Mouse (Mus musculus) forebrain, embryonic 13.5 days (tissue): ENCODE results near the gene Macrod1. TPM values are rescaled to one million over a fixed set of nuclear protein-coding genes. Genes with fewer than 3 reads are reported as not detected.
A peak's percentile ranks its signal among the peaks of the same experiment; 100 is the strongest.

Experiments used
- ATAC-seq: fragments of 200-750 bp; cut with Nextera tagmentation; 2 replicates; pipeline ENCODE4 v1.8.0; 2017
- H3K27ac ChIP-seq: fragments of 300-500 bp; sonication (generic); 2 replicates; pipeline ENCODE4 v1.5.1; 2015; ENCODE audit warnings: inconsistent platforms, mild to moderate bottlenecking, moderate library complexity
- H3K27me3 ChIP-seq: fragments of 300-500 bp; sonication (generic); 2 replicates; pipeline ENCODE4 v1.6.1; 2015; ENCODE audit warnings: mild to moderate bottlenecking, inconsistent platforms
- H3K36me3 ChIP-seq: fragments of 300-500 bp; sonication (generic); 2 replicates; pipeline ENCODE4 v1.6.1; 2015; ENCODE audit warnings: mild to moderate bottlenecking, inconsistent platforms; ENCODE audit not compliant: poor library complexity, severe bottlenecking
- H3K4me1 ChIP-seq: fragments of 300-500 bp; sonication (generic); 2 replicates; pipeline ENCODE4 v1.6.1; 2015; ENCODE audit warnings: inconsistent platforms
- H3K4me2 ChIP-seq: fragments of 300-500 bp; sonication (generic); 2 replicates; pipeline ENCODE4 v1.6.1; 2015; ENCODE audit warnings: inconsistent platforms, mild to moderate bottlenecking, moderate library complexity
- H3K4me3 ChIP-seq: fragments of 300-500 bp; sonication (generic); 2 replicates; pipeline ENCODE4 v1.5.1; 2015; ENCODE audit warnings: mild to moderate bottlenecking, inconsistent platforms
- H3K9ac ChIP-seq: fragments of 300-500 bp; sonication (generic); 2 replicates; pipeline ENCODE4 v1.6.1; 2015; ENCODE audit warnings: mild to moderate bottlenecking, inconsistent platforms
- H3K9me3 ChIP-seq: fragments of 300-500 bp; sonication (generic); replicated peaks from 2 replicates; pipeline ENCODE4 v1.6.1; 2016; ENCODE audit warnings: inconsistent platforms
- WGBS: fragments of 180-500 bp; shearing (Covaris S2); methylation state at CpG from one replicate; pipeline ENCODE4 v1.1.7; 2015; 5-methylcytosine and 5-hydroxymethylcytosine counted together
- polyA plus RNA-seq: library from polyadenylated mRNA; unstranded; fragments of >200 nt; fragmentation: Nextera tagmentation; extraction: Ambion mirVana; gene quantifications from 2 replicates; pipeline ENCODE4 v1.2.1, GENCODE M21; 2015

Gene Macrod1
- polyA plus RNA-seq, 1 experiment from 2014 or later: 4.4 TPM

GRCm38 (mm10) chr19:7122277-7122676, 65.7 kb downstream of the Macrod1 start:
- WGBS: 49% methylated on average over 4 of the region's 4 CpGs
- H3K9ac ChIP-seq: peak overlapping the region; percentile 56
- H3K27ac ChIP-seq: peak overlapping the region; percentile 70

GRCm38 (mm10) chr19:7122698-7123306, 66.2 kb downstream of the Macrod1 start:
- H3K9ac ChIP-seq: peak overlapping the region; percentile 56
- peak; percentile 44 for ATAC-seq
- H3K27me3 ChIP-seq: 0 out of 2 replicates have a peak, but pooled peaks cover 7% of the 10 kb centered on the region

More at GRCm38 (mm10) chr19:7122277-7122676, 65.7 kb downstream of the Macrod1 start:
- no peak overlapping the region for H3K4me3 ChIP-seq
- H3K4me2 ChIP-seq: no peak overlapping the region
- H3K4me1 ChIP-seq: peaks cover 26% of the 10 kb centered on the region
- H3K36me3 ChIP-seq: no peaks in the 10 kb centered on the region
- ATAC-seq: peak; percentile 63
- H3K9me3 ChIP-seq: no peaks in the 10 kb centered on the region
- H3K27me3 ChIP-seq: 0 out of 2 replicates have a peak, but pooled peaks cover 7% of the 10 kb centered on the region

DNA sequence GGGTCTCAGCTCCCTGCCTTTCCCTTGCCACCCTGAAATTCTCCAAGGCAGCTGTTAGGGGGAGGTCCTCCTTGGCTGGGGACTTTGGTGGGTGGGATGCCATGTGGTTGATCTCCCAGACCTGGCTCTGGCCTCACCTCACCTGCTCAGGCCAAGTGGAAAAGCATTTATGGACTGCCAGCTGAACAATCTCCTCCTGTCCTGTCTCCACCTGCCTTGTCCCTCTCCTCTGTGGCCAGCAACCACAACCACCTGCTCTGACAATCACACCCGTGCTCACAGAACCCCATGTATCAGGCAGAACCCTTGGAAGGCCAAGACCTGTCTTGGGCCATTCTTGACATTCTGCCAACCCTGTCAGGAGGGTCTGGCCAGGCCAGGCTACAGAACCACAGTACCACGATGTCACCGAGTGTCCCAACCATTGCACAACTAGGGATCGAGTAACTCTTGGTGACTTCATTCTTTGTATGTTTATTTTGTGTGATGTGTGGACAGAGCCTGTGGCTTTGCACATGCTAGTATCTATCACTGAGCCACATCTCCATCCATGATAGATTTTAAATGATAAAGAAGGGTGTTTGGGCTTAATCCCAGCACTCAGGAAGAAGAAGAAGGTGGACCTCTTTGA, 69.0 kb downstream of the Macrod1 start:
- 89% methylated on average over 4 of the region's 4 CpGs for WGBS
- H3K36me3 ChIP-seq: no peaks in the 10 kb centered on the region
- H3K4me2 ChIP-seq: no peak overlapping the region
- no peak overlapping the region for H3K9ac ChIP-seq
- peaks cover 53% of the 10 kb centered on the region for H3K4me1 ChIP-seq
- ATAC-seq: no peak
- no peaks in the 10 kb centered on the region for H3K9me3 ChIP-seq
- H3K4me3 ChIP-seq: no peak overlapping the region
- H3K27me3 ChIP-seq: 0 out of 2 replicates have a peak, but pooled peaks cover 6% of the 10 kb centered on the region
- H3K27ac ChIP-seq: no peak overlapping the region

More at GRCm38 (mm10) chr19:7122698-7123306, 66.2 kb downstream of the Macrod1 start:
- H3K9me3 ChIP-seq: no peaks in the 10 kb centered on the region
- H3K4me1 ChIP-seq: peaks cover 26% of the 10 kb centered on the region
- H3K4me3 ChIP-seq: no peak overlapping the region
- H3K4me2 ChIP-seq: no peak overlapping the region
- H3K36me3 ChIP-seq: no peaks in the 10 kb centered on the region
- peak overlapping the region; percentile 70 for H3K27ac ChIP-seq
- WGBS: 39% methylated on average over 10 of the region's 10 CpGs

DNA sequence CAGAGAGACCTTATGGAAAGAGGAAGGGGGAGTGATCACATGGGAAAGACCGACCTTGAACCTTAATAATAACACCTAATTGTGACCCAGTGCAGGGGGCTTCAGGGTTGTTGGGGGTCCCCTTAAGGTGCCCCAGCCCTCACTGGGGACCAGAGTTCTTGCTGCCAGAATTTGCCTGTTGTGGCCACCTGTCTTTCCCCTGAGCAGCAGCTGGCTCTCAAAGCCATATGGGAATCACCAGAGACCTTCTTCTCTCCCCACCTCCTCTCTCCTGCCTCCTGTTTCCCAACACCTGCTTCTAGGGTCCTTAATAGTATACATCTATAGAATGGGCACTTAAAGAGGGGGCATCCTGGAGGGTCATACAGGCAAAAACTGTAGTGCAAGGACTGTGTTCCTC, 69.6 kb downstream of the Macrod1 start:
- H3K27me3 ChIP-seq: peaks cover 6% of the 10 kb centered on the region; the same call in 1 of the 2 replicates
- no peak overlapping the region for H3K27ac ChIP-seq
- no peak overlapping the region for H3K4me2 ChIP-seq
- no peaks in the 10 kb centered on the region for H3K9me3 ChIP-seq
- no peaks in the 10 kb centered on the region for H3K36me3 ChIP-seq
- 87% methylated on average over 1 of the region's 1 CpGs for WGBS
- no peak for ATAC-seq
- H3K9ac ChIP-seq: no peak overlapping the region
- peaks cover 53% of the 10 kb centered on the region for H3K4me1 ChIP-seq
- H3K4me3 ChIP-seq: no peak overlapping the region

- Histone ChIP-seq H3K27me3 (peaks cover 6% of the 10 kb centered on the region; the same call in 1 of the 2 replicates), H3K36me3 (no peaks in the 10 kb centered on the region), H3K9me3 (no peaks in the 10 kb centered on the region), H3K4me1 (peaks cover 49% of the 10 kb centered on the region), H3K27ac (no peak overlapping the region), H3K4me3 (no peak overlapping the region), H3K4me2 (no peak overlapping the region), H3K9ac (no peak overlapping the region)
- 74% methylated on average over 2 of the region's 2 CpGs for WGBS
- no peak for ATAC-seq
Observed at GRCm38 (mm10) chr19:7126933-7127332, 70.3 kb downstream of the Macrod1 start.

DNA sequence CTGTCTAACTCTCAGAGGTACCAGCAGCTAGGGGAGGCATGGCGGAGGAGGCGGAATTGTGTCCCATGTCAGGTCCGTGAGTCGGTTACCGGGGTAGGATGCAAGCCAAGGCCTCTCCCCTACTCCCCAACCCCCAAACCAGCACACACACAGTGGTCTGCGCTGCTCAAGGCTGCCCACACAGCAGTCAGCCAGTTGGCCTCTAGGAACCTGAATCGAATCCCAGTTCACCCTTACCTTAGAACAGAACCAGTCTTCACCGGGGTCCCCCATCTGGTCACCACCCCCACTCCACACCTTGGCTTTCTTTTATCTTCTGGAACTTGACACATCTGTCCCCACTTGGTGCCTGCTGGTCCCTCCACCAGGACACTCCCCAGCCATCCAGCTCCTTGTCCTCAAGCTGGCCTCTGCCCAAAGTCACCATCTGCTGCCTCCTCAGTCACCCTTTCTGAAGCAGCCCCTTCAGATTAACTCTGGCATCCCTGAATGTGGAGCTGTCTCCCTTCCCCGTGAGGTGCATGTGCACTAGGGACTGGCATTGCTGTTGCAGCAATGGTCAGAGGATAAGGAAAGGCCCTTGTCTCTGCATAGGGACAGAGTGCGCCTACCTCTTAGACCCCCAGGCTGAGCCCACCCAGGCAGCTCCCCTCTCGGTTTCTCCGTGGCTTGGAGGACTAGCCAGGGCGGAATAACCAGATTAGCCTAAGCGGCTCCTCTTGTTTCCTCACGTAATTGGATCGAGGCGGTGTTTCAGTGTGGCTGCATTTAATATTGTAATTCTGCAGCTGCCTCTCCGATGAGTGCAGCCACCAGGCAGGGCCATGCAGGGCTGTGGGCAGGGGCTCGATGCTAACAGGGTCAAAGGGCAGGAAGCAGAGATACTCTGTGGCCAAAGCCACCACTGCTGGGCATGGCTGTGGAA, 72.2 kb downstream of the Macrod1 start:
- Histone ChIP-seq H3K36me3 (no peaks in the 10 kb centered on the region), H3K9ac (no peak overlapping the region), H3K4me2 (no peak overlapping the region), H3K4me3 (no peak overlapping the region), H3K27me3 (peaks cover 6% of the 10 kb centered on the region; the same call in 1 of the 2 replicates), H3K9me3 (no peaks in the 10 kb centered on the region), H3K4me1 (peaks cover 53% of the 10 kb centered on the region), H3K27ac (peak overlapping the region; percentile 57)
- peak; percentile 20 for ATAC-seq
- 39% methylated on average over 19 of the region's 19 CpGs for WGBS

GRCm38 (mm10) chr19:7130317-7130716, 73.7 kb downstream of the Macrod1 start:
- Histone ChIP-seq H3K9ac (no peak overlapping the region), H3K36me3 (no peaks in the 10 kb centered on the region), H3K4me3 (no peak overlapping the region), H3K9me3 (no peaks in the 10 kb centered on the region), H3K27me3 (peaks cover 6% of the 10 kb centered on the region; the same call in 1 of the 2 replicates), H3K27ac (no peak overlapping the region), H3K4me2 (no peak overlapping the region), H3K4me1 (peaks cover 68% of the 10 kb centered on the region)
- WGBS: 82% methylated on average over 11 of the region's 11 CpGs
- no peak for ATAC-seq

DNA sequence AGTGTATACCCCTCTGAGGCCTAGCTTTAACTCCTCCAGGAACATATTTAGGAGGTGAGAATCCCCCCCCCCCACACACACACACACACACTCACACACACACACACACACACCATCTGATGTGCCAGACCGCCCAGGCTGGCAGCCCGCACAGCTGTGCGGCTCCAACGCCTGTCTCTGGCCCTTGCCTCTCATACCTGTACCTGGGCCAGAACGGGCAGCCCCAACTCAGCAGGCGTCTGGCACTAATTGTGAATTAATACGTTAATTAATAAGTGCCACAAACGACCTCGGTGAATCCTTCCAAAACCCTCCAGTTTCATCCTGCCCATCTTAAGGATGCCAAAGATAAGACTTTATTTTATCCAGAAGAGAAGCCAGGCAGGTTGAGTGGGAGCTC, 76.8 kb downstream of the Macrod1 start:
- 44% methylated on average over 9 of the region's 9 CpGs for WGBS
- Histone ChIP-seq H3K27me3 (peaks cover 11% of the 10 kb centered on the region; the same call in 1 of the 2 replicates), H3K4me1 (peaks cover 86% of the 10 kb centered on the region), H3K4me2 (no peak overlapping the region), H3K27ac (peak overlapping the region; percentile 48), H3K9me3 (no peaks in the 10 kb centered on the region), H3K9ac (no peak overlapping the region), H3K36me3 (no peaks in the 10 kb centered on the region), H3K4me3 (no peak overlapping the region)
- 0 out of 2 replicates have a peak, but pooled peaks have one; percentile 7 for ATAC-seq

- Histone ChIP-seq H3K36me3 (no peaks in the 10 kb centered on the region), H3K4me3 (no peak overlapping the region), H3K9ac (peak overlapping the region; percentile 27; the same call in 1 of the 2 replicates), H3K9me3 (no peaks in the 10 kb centered on the region), H3K27me3 (peaks cover 11% of the 10 kb centered on the region; the same call in 1 of the 2 replicates), H3K4me1 (peaks cover 86% of the 10 kb centered on the region), H3K4me2 (peak overlapping the region; percentile 10), H3K27ac (peak overlapping the region; percentile 81)
- WGBS: 10% methylated on average over 17 of the region's 17 CpGs
- ATAC-seq: peak; percentile 11; the same call in 1 of the 2 replicates
Observed at GRCm38 (mm10) chr19:7134631-7135091, 78.1 kb downstream of the Macrod1 start.

- peaks cover 5% of the 10 kb centered on the region; the same call in 1 of the 2 replicates for H3K27me3 ChIP-seq
- peak overlapping the region; percentile 81 for H3K27ac ChIP-seq
- WGBS: 3% methylated on average over 9 of the region's 9 CpGs
- ATAC-seq: peak; percentile 28; the same call in 1 of the 2 replicates
- 0 out of 2 replicates have a peak overlapping the region, but pooled peaks have one; percentile 30 for H3K9ac ChIP-seq
- no peaks in the 10 kb centered on the region for H3K36me3 ChIP-seq
- H3K4me3 ChIP-seq: no peak overlapping the region
- H3K4me1 ChIP-seq: peaks cover 86% of the 10 kb centered on the region
- peak overlapping the region; percentile 8; the same call in 1 of the 2 replicates for H3K4me2 ChIP-seq
- H3K9me3 ChIP-seq: no peaks in the 10 kb centered on the region
Observed at GRCm38 (mm10) chr19:7135525-7135924, 78.9 kb downstream of the Macrod1 start.

- Histone ChIP-seq H3K27me3 (peaks cover 5% of the 10 kb centered on the region; the same call in 1 of the 2 replicates), H3K4me3 (no peak overlapping the region), H3K4me2 (peak overlapping the region; percentile 27; the same call in 1 of the 2 replicates), H3K4me1 (peaks cover 91% of the 10 kb centered on the region), H3K36me3 (no peaks in the 10 kb centered on the region), H3K9me3 (no peaks in the 10 kb centered on the region), H3K27ac (peak overlapping the region; percentile 81), H3K9ac (peak overlapping the region; percentile 43; the same call in 1 of the 2 replicates)
- ATAC-seq: no peak; the same call in 1 of the 2 replicates
- WGBS: 8% methylated on average over 9 of the region's 9 CpGs
Observed at GRCm38 (mm10) chr19:7136016-7136415, 79.4 kb downstream of the Macrod1 start.
